Mouse (Mus musculus): ENCODE measurements around the gene Pqlc3.

DNA sequence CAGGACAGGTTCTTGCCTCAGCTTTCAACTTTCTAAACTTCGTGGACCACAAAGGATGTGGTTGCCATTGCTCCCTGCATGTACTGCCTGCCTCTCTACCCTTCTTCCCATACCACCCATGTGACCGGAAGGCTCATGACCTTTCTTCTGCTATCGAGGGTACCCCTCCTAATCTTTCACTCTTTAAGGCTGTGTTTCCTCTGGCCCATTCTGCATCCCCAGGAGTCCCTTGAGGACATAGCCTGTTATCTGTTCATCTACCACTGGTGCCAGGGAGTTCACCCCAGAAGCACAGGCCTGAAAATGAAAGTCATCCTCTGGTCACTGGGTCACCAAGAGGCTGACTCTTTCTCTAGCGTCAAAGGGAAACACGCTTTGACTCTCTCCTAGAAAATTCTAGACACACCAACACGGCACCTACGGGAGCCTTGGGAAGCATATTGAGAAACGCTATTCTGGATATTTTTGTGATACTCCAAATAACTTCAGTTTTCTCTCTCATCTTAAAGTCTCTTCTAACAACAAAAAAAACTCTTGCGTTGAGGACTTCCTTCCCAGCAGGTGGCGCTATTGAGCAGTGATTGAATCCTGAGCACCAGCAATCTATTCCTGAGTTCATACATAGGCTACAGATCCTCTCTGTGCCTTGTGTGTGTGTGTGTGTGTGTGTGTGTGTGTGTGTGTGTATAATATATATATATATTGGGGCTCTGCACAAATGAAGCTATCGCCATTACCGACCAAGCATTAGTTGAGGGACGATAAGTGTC lies 32.7 kb upstream of the Pqlc3 start:
- TF ChIP-seq POLR2A (IDR thresholded peaks at IDR 0.05; ENCODE audit: borderline replicate concordance, extremely low read depth, low read depth, low read length) (no peak), CTCF (IDR thresholded peaks at IDR 0.05; ENCODE audit: insufficient read depth, low read length) (peak; percentile 43; the same call in 1 of the 2 replicates)

Measured in lung, adult 2 months (tissue).